In the genomic region with DNA sequence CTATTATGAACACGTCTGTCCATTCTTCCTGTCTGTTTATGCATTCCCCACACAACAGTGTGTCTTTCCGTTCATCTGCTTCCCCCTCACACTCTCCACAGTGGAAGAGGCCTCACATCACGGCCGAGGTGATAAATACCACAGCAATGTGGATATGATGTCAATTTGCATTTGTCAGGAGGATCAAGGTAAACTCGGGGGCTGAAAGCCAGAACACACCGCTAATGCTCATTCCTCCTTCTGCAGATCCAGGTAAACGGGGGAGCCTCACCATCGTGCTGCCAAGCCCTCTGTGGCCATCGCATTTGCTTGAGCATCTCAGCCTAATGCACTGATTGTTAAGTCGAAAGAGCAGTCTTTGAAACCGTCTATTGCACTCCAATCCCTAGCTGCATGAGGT, we compare ENCODE assay signal across 9 mouse cellular contexts. TPM values are rescaled to one million over a fixed set of nuclear protein-coding genes. Genes with fewer than 3 reads are reported as not detected.
DNase-seq lines count a peak whose midpoint lies in the region; ATAC-seq and TF ChIP-seq lines count a peak whose summit lies in the region.
"Had no signal": no experiment of that assay in that cellular context is flagged by ENCODE, and none has a peak within 500 bp of the region (broad histone marks: within the 10 kb centered on the region; RNA-seq: fewer than 3 reads in every experiment).

No protein-coding gene starts in this region.

- no peak for ATAC-seq in kidney, postnatal 0 days (replicated peaks; ENCODE audit: low FRiP score, low read depth)
- ATAC-seq in forebrain, embryonic 15.5 days (replicated peaks) = 0 out of 2 replicates have a peak, but pooled peaks have one; percentile 23
- ATAC-seq in limb, embryonic 13.5 days (ENCODE audit: low FRiP score, low read depth) = no peak
- no peak for ATAC-seq in erythroblast, adult 5-6 weeks (replicated peaks; ENCODE audit: low FRiP score, poor library complexity, severe bottlenecking)

- 22% methylated on average over 11 of the region's 11 CpGs for WGBS in kidney, postnatal 0 days
- 2% methylated on average over 11 of the region's 11 CpGs for WGBS in forebrain, embryonic 15.5 days
- 11% methylated on average over 11 of the region's 11 CpGs for WGBS in limb, embryonic 13.5 days
- WGBS in cerebellum, adult 2 months = 12% methylated on average over 11 of the region's 11 CpGs

- 0 out of 2 replicates have a peak, but pooled peaks cover 12% of the 10 kb centered on the region for H3K27me3 ChIP-seq in kidney, postnatal 0 days (ENCODE audit: insufficient read depth, low read length)
- H3K27me3 ChIP-seq in forebrain, embryonic 15.5 days = no peaks in the 10 kb centered on the region
- peaks cover 83% of the 10 kb centered on the region for H3K27me3 ChIP-seq in limb, embryonic 13.5 days
- no peaks in the 10 kb centered on the region; the same call in 1 of the 2 replicates for H3K27me3 ChIP-seq in cerebellum, adult 2 months (ENCODE audit: control insufficient read depth, insufficient read depth, low read length)

- no peaks in the 10 kb centered on the region for H3K9me3 ChIP-seq in kidney, postnatal 0 days (replicated peaks; ENCODE audit: low read length)
- no peaks in the 10 kb centered on the region for H3K9me3 ChIP-seq in forebrain, embryonic 15.5 days
- H3K9me3 ChIP-seq in limb, embryonic 13.5 days = no peaks in the 10 kb centered on the region

- TF ChIP-seq CTCF in kidney, postnatal 0 days (IDR thresholded peaks at IDR 0.05; ENCODE audit: low read depth) = no peak
- no peak for TF ChIP-seq CTCF in cerebellum, adult 2 months (IDR thresholded peaks at IDR 0.05; ENCODE audit: borderline replicate concordance, insufficient read depth, low read depth, low read length)

- no peaks in the 10 kb centered on the region for H3K4me1 ChIP-seq in kidney, postnatal 0 days (replicated peaks; ENCODE audit: insufficient read depth, low read length)
- H3K4me1 ChIP-seq in forebrain, embryonic 15.5 days = peaks cover 21% of the 10 kb centered on the region
- H3K4me1 ChIP-seq in limb, embryonic 13.5 days = no peaks in the 10 kb centered on the region
- H3K4me1 ChIP-seq in cerebellum, adult 2 months (ENCODE audit: control insufficient read depth, insufficient read depth, low read length) = no peaks in the 10 kb centered on the region

- DNase-seq in kidney, postnatal 0 days (ENCODE audit: low spot score) = no peak
- no peak for DNase-seq in kidney, postnatal 14 days
- DNase-seq in retina, embryonic 14.5 days (ENCODE audit: low spot score) = peak; percentile 35
- DNase-seq in cerebellum, adult 2 months = no peak
- DNase-seq in urinary bladder, postnatal 25 days (ENCODE audit: low spot score) = no peak
- DNase-seq: kidney, postnatal 10 days had no signal

- no peak overlapping the region for H3K27ac ChIP-seq in kidney, postnatal 0 days
- H3K27ac ChIP-seq in forebrain, embryonic 15.5 days (replicated peaks) = no peak overlapping the region
- no peak overlapping the region for H3K27ac ChIP-seq in limb, embryonic 13.5 days
- H3K27ac ChIP-seq in cerebellum, adult 2 months (ENCODE audit: insufficient read depth, low read length) = no peak overlapping the region

- peak overlapping the region; percentile 28 for H3K4me3 ChIP-seq in kidney, postnatal 0 days (replicated peaks; ENCODE audit: low read depth, low read length)
- H3K4me3 ChIP-seq in forebrain, embryonic 15.5 days = peak overlapping the region; percentile 39
- H3K4me3 ChIP-seq in limb, embryonic 13.5 days = peak overlapping the region; percentile 38
- no peak overlapping the region for H3K4me3 ChIP-seq in cerebellum, adult 2 months (replicated peaks; ENCODE audit: insufficient read depth, low read depth, low read length)

- TF ChIP-seq POLR2A in cerebellum, adult 2 months (IDR thresholded peaks at IDR 0.05; ENCODE audit: borderline replicate concordance, insufficient read depth, low read length) = no peak

- H3K9ac ChIP-seq in kidney, postnatal 0 days (ENCODE audit: low read depth, low read length) = no peak overlapping the region
- H3K9ac ChIP-seq in forebrain, embryonic 15.5 days (replicated peaks) = peak overlapping the region; percentile 38
- H3K9ac ChIP-seq in limb, embryonic 13.5 days = no peak overlapping the region

- H3K4me2 ChIP-seq in kidney, postnatal 0 days (ENCODE audit: low read length) = peak overlapping the region; percentile 48
- H3K4me2 ChIP-seq in forebrain, embryonic 15.5 days (replicated peaks) = peak overlapping the region; percentile 59
- peak overlapping the region; percentile 61 for H3K4me2 ChIP-seq in limb, embryonic 13.5 days (replicated peaks)

- H3K36me3 ChIP-seq in kidney, postnatal 0 days (ENCODE audit: insufficient read depth, low read length) = no peaks in the 10 kb centered on the region
- H3K36me3 ChIP-seq in forebrain, embryonic 15.5 days = no peaks in the 10 kb centered on the region
- H3K36me3 ChIP-seq in limb, embryonic 13.5 days = no peaks in the 10 kb centered on the region

RNA-seq across cellular contexts. Expression of gene Gm9376, which starts 56.1 kb away (rescaled TPM):
- not detected in 2 replicates for polyA plus RNA-seq in kidney, postnatal 0 days (2015; fragmentation: Nextera tagmentation; extraction: Ambion mirVana)
- polyA plus RNA-seq in forebrain, embryonic 15.5 days (2015; fragmentation: Nextera tagmentation; extraction: Ambion mirVana) = not detected in 2 replicates
- not detected in 2 replicates for polyA plus RNA-seq in limb, embryonic 13.5 days (2015; fragmentation: Nextera tagmentation; extraction: Ambion mirVana)
- not detected in 2 replicates for polyA plus RNA-seq in cerebellum, adult 2 months (2012; rRNA removed)
- total RNA-seq in erythroblast, adult 5-6 weeks (2015; ENCODE audit: low replicate concordance) = not detected in 2 replicates
- total RNA-seq in erythroblast, adult 5-6 weeks (2017; ENCODE audit: low replicate concordance) = not detected in 2 replicates
